Mouse (Mus musculus) bone marrow macrophage, adult 2 months (primary cell): ENCODE results near the gene Rbpj. TPM values are rescaled to one million over a fixed set of nuclear protein-coding genes. Genes with fewer than 3 reads are reported as not detected.
A peak's percentile ranks its signal among the peaks of the same experiment; 100 is the strongest.

Source experiments
- H3K27ac ChIP-seq: 2 replicates; pipeline ENCODE4 v1.5.1; 2012; ENCODE audit warnings: low read depth, low read length; ENCODE audit not compliant: insufficient read depth
- H3K4me1 ChIP-seq: 2 replicates; pipeline ENCODE4 v1.6.1; 2012; ENCODE audit warnings: low read length; ENCODE audit not compliant: control insufficient read depth, insufficient read depth
- H3K4me3 ChIP-seq: 2 replicates; pipeline ENCODE4 v1.5.1; 2012; ENCODE audit warnings: mild to moderate bottlenecking, low read length, moderate library complexity; ENCODE audit not compliant: insufficient read depth
- CTCF ChIP-seq: IDR thresholded peaks from 2 replicates; pipeline ENCODE4 v1.5.1; 2012; ENCODE audit warnings: low read depth, mild to moderate bottlenecking, low read length, moderate library complexity
- POLR2A ChIP-seq: IDR thresholded peaks from 2 replicates; pipeline ENCODE4 v1.6.1; 2012; ENCODE audit warnings: mild to moderate bottlenecking, low read depth, low read length, borderline replicate concordance
- polyA plus RNA-seq: library from polyadenylated mRNA; stranded (reverse); fragments of >200 nt; gene quantifications from 2 replicates; pipeline ENCODE4 v1.2.4, GENCODE M21; 2012; ENCODE audit not compliant: missing spikeins, insufficient read depth, insufficient read length

Gene Rbpj
- polyA plus RNA-seq = 125 and 136 TPM in 2 replicates

GRCm38 (mm10) chr5:53465883-53466282 is at the start of gene Rbpj:
Gene Rbpj, plus strand, starts transcription at chr5:53466152.
- no peak for TF ChIP-seq CTCF
- TF ChIP-seq POLR2A = no peak
- Histone ChIP-seq H3K4me1 (peaks cover 8% of the 10 kb centered on the region), H3K4me3 (no peak within 1 kb of the TSS), H3K27ac (no peak within 1 kb of the TSS)

- H3K4me3 ChIP-seq = no peak overlapping the region
- TF ChIP-seq POLR2A (no peak), CTCF (no peak)
- H3K27ac ChIP-seq = no peak overlapping the region
- H3K4me1 ChIP-seq = peaks cover 5% of the 10 kb centered on the region; the same call in 1 of the 2 replicates
Observed at GRCm38 (mm10) chr5:53420777-53421176, 45.2 kb upstream of the Rbpj start.

- no peak overlapping the region for H3K27ac ChIP-seq
- no peak overlapping the region for H3K4me3 ChIP-seq
- TF ChIP-seq POLR2A (no peak), CTCF (no peak)
- peaks cover 5% of the 10 kb centered on the region; the same call in 1 of the 2 replicates for H3K4me1 ChIP-seq
Observed at GRCm38 (mm10) chr5:53421291-53421690, 44.7 kb upstream of the Rbpj start.

- peaks cover 26% of the 10 kb centered on the region for H3K4me1 ChIP-seq
- no peak overlapping the region for H3K4me3 ChIP-seq
- TF ChIP-seq POLR2A (no peak), CTCF (no peak)
- no peak overlapping the region for H3K27ac ChIP-seq
Observed at GRCm38 (mm10) chr5:53427411-53427810, 38.5 kb upstream of the Rbpj start.

GRCm38 (mm10) chr5:53429683-53430477 is 36.1 kb upstream of the Rbpj start:
- no peak for TF ChIP-seq POLR2A
- no peak for TF ChIP-seq CTCF
- peaks cover 26% of the 10 kb centered on the region for H3K4me1 ChIP-seq
- H3K4me3 ChIP-seq = no peak overlapping the region
- H3K27ac ChIP-seq = peak overlapping the region; percentile 68

- Histone ChIP-seq H3K4me3 (no peak overlapping the region), H3K4me1 (peaks cover 29% of the 10 kb centered on the region), H3K27ac (no peak overlapping the region)
- no peak for TF ChIP-seq POLR2A
Observed at GRCm38 (mm10) chr5:53432451-53432850, 33.5 kb upstream of the Rbpj start.

GRCm38 (mm10) chr5:53436905-53437632 is 28.9 kb upstream of the Rbpj start:
- TF ChIP-seq POLR2A (no peak), CTCF (no peak)
- Histone ChIP-seq H3K27ac (peak overlapping the region; percentile 94), H3K4me3 (no peak overlapping the region), H3K4me1 (peaks cover 33% of the 10 kb centered on the region)

GRCm38 (mm10) chr5:53437767-53438166 is 28.2 kb upstream of the Rbpj start:
- H3K27ac ChIP-seq = peak overlapping the region; percentile 94
- H3K4me3 ChIP-seq = no peak overlapping the region
- TF ChIP-seq POLR2A (no peak), CTCF (no peak)
- peaks cover 33% of the 10 kb centered on the region for H3K4me1 ChIP-seq

GRCm38 (mm10) chr5:53438268-53438667 is 27.7 kb upstream of the Rbpj start:
- H3K27ac ChIP-seq = peak overlapping the region; percentile 94
- no peak overlapping the region for H3K4me3 ChIP-seq
- TF ChIP-seq POLR2A (no peak), CTCF (no peak)
- H3K4me1 ChIP-seq = peaks cover 33% of the 10 kb centered on the region

- Histone ChIP-seq H3K4me3 (no peak overlapping the region), H3K4me1 (peaks cover 33% of the 10 kb centered on the region), H3K27ac (no peak overlapping the region)
- TF ChIP-seq POLR2A (no peak), CTCF (no peak)
Observed at GRCm38 (mm10) chr5:53439655-53440054, 26.3 kb upstream of the Rbpj start.
